Mouse (Mus musculus): ENCODE results near the gene Atad2b. TPM values are rescaled to one million over a fixed set of nuclear protein-coding genes. Genes with fewer than 3 reads are reported as not detected.
A peak's percentile ranks its signal among the peaks of the same experiment; 100 is the strongest.

Gene Atad2b
- polyA plus RNA-seq, 1 experiment from 2014 or later: 5.3 TPM

DNA sequence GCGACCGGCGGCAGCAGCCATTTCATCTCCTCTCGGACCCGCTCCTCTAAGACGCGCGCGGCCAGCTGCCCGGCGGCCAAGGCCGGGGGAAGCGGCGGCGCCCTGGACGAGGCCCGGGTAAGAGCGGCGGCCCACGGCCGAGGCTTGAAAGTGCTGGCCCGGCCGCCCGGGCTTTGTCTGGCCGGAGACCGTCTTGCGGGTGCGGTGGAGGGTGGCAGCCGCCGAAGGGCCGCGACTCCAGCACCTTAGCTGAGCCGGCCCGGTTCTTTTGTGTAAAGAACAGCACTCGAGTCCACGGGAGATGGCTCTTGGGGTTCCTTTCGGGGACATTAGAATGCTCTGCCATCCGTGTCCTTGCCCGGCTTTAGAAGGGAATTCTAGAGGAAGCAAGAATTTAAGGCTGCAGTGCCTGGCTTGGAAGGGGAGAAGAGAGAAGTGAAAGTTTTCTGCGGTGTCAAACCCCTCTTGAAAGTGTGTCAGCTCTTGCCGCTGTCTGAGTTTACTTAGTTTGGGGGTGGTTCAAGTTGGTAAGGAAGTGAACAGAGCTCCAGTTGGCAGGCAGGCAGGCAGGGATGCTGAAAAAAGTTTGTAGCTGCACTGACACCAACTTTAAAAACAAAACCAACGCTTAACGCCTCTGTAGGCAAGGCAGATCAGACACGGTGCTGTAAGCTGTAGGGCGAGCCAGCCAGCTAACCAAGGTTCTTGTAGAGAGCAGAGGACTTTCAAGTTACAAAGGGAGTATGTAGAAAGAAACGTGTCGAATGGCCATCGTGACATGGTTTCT, 845 bp downstream of the Atad2b start:
- Histone ChIP-seq H3K27ac (ENCODE audit: low read length) (peak overlapping the region; percentile 96), H3K27me3 (ENCODE audit: control insufficient read depth, insufficient read depth, low read length) (no peaks in the 10 kb centered on the region), H3K4me1 (ENCODE audit: control insufficient read depth, insufficient read depth, low read length) (peaks cover 10% of the 10 kb centered on the region), H3K4me2 (ENCODE audit: low read depth, low read length) (peak overlapping the region; percentile 81), H3K9me3 (replicated peaks; ENCODE audit: control insufficient read depth, low read length) (no peaks in the 10 kb centered on the region), H3K36me3 (ENCODE audit: control insufficient read depth, insufficient read depth) (no peaks in the 10 kb centered on the region), H3K4me3 (ENCODE audit: low read length) (peak overlapping the region; percentile 97), H3K9ac (ENCODE audit: low read length) (peak overlapping the region; percentile 99)
- WGBS: under 1% methylated on average over 48 of the region's 48 CpGs
- ATAC-seq (replicated peaks; ENCODE audit: extremely low read depth, insufficient read depth, low FRiP score): peak; percentile 59

DNA sequence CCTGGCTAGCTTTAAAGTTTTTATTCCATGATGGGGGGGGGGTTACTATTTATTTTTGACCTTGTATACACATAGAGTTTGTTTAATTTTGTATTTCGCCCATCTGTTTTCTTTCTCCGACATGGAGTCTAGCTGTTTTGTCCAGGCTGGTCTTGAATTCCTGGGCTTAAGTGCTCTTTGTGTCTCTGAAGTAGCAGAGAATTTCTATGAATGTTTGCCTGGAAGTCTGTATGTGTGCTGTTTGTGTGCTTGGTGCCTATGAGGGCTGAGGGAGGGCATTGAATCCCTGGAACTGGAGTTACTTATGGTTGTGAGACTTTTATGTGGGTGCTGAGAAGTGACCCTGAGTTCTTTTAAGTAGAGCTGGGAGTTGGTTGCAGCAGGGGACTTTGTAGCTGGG, 11.0 kb downstream of the Atad2b start:
- whole genome bisulfite sequencing: 63% methylated on average over 2 of the region's 2 CpGs
- H3K4me1 ChIP-seq (ENCODE audit: control insufficient read depth, insufficient read depth, low read length): 0 out of 2 replicates have a peak, but pooled peaks cover 2% of the 10 kb centered on the region
- no peaks in the 10 kb centered on the region for H3K27me3 ChIP-seq (ENCODE audit: control insufficient read depth, insufficient read depth, low read length)
- no peak overlapping the region for H3K27ac ChIP-seq (ENCODE audit: low read length)
- no peak for ATAC-seq (replicated peaks; ENCODE audit: extremely low read depth, insufficient read depth, low FRiP score)
- no peaks in the 10 kb centered on the region for H3K36me3 ChIP-seq (ENCODE audit: control insufficient read depth, insufficient read depth)
- H3K9me3 ChIP-seq (replicated peaks; ENCODE audit: control insufficient read depth, low read length): no peaks in the 10 kb centered on the region
- H3K4me3 ChIP-seq (ENCODE audit: low read length): no peak overlapping the region
- no peak overlapping the region for H3K9ac ChIP-seq (ENCODE audit: low read length)
- H3K4me2 ChIP-seq (ENCODE audit: low read depth, low read length): no peak overlapping the region

DNA sequence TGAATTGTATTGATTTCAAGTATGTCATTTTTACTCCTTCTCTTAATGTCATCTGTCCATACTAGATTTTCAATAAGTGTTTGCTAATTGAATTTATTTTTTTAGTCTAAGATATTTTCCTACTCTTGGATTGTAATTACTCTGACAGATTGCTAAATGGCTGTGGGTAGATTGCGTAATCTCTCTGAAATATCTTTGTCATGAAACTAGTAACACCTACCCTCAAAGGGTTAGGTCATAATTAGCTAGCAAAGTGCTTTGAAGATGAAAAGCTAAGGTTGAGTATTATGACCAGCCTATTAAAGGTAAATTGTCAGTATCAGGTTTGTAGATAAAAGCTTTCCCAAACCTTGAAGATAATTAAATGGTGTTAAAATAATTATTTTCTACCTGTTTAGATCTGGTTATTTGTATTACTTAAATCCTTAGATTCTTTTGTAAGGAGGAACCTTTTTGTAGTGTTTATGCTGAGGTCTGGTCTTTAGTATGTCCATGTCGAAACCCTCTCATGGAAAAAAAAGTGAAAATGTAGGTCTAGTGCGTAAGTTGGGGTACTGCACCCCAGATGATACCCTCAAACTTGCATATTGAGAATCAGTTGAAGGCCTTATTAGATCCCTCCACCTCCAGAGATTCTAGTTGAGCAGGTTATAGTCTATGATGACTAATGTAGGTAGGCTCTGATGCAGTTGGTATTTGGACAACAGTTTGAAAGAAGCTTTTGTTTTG, 13.8 kb downstream of the Atad2b start:
- H3K9ac ChIP-seq (ENCODE audit: low read length): no peak overlapping the region
- no peak overlapping the region for H3K4me2 ChIP-seq (ENCODE audit: low read depth, low read length)
- H3K4me3 ChIP-seq (ENCODE audit: low read length): no peak overlapping the region
- no peak overlapping the region for H3K27ac ChIP-seq (ENCODE audit: low read length)
- H3K9me3 ChIP-seq (replicated peaks; ENCODE audit: control insufficient read depth, low read length): no peaks in the 10 kb centered on the region
- 94% methylated on average over 3 of the region's 3 CpGs for WGBS
- H3K27me3 ChIP-seq (ENCODE audit: control insufficient read depth, insufficient read depth, low read length): no peaks in the 10 kb centered on the region
- no peaks in the 10 kb centered on the region for H3K36me3 ChIP-seq (ENCODE audit: control insufficient read depth, insufficient read depth)
- ATAC-seq (replicated peaks; ENCODE audit: extremely low read depth, insufficient read depth, low FRiP score): no peak
- peaks cover 4% of the 10 kb centered on the region for H3K4me1 ChIP-seq (ENCODE audit: control insufficient read depth, insufficient read depth, low read length)

DNA sequence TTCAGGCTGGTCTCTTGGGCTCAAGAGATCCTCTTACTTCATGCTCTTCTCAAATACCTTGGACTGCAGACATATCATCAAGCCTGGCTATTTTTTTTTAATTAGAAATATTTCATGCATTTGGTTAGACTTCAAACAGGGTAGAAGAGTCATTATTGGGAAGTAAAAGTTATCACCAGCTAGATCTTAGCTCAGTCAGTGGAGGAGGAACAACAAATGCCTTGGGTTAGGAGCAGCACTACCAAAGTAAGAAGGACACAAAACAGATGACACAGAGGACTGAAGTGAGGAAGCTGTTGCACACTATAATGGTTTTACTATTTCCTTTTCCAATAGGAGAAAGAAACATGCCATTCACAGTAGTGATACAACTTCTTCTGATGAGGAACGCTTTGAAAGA, 35.1 kb downstream of the Atad2b start:
- 86% methylated on average over 1 of the region's 1 CpGs for WGBS
- no peak overlapping the region for H3K4me3 ChIP-seq (ENCODE audit: low read length)
- H3K36me3 ChIP-seq (ENCODE audit: control insufficient read depth, insufficient read depth): peaks cover 35% of the 10 kb centered on the region
- no peak for ATAC-seq (replicated peaks; ENCODE audit: extremely low read depth, insufficient read depth, low FRiP score)
- H3K27ac ChIP-seq (ENCODE audit: low read length): no peak overlapping the region
- H3K9me3 ChIP-seq (replicated peaks; ENCODE audit: control insufficient read depth, low read length): no peaks in the 10 kb centered on the region
- H3K4me2 ChIP-seq (ENCODE audit: low read depth, low read length): no peak overlapping the region
- H3K27me3 ChIP-seq (ENCODE audit: control insufficient read depth, insufficient read depth, low read length): no peaks in the 10 kb centered on the region
- no peak overlapping the region for H3K9ac ChIP-seq (ENCODE audit: low read length)
- H3K4me1 ChIP-seq (ENCODE audit: control insufficient read depth, insufficient read depth, low read length): no peaks in the 10 kb centered on the region

DNA sequence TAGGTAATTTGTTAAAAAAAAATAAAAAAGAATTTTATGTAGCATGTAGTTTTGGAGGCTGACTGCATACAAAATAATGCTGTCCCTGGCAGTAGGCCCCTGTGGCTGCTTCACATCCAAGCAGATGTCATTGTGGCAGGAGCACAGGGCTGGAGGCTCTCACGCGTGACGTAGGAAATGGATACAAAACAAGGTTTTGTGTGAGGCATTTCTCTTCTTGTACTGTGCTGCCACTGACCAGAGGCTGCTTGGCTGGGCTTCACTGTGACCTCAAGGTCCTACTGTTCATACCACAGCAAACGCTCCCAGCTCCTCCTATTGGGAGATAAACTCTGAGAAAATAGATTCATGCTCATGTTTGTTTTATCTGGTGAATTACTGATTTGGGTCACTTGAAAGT, 36.0 kb downstream of the Atad2b start:
- Histone ChIP-seq H3K9ac (ENCODE audit: low read length) (no peak overlapping the region), H3K4me3 (ENCODE audit: low read length) (no peak overlapping the region), H3K36me3 (ENCODE audit: control insufficient read depth, insufficient read depth) (peaks cover 40% of the 10 kb centered on the region), H3K27ac (ENCODE audit: low read length) (no peak overlapping the region), H3K9me3 (replicated peaks; ENCODE audit: control insufficient read depth, low read length) (no peaks in the 10 kb centered on the region), H3K4me1 (ENCODE audit: control insufficient read depth, insufficient read depth, low read length) (no peaks in the 10 kb centered on the region), H3K4me2 (ENCODE audit: low read depth, low read length) (no peak overlapping the region), H3K27me3 (ENCODE audit: control insufficient read depth, insufficient read depth, low read length) (no peaks in the 10 kb centered on the region)
- WGBS: 73% methylated on average over 4 of the region's 4 CpGs
- no peak for ATAC-seq (replicated peaks; ENCODE audit: extremely low read depth, insufficient read depth, low FRiP score)

DNA sequence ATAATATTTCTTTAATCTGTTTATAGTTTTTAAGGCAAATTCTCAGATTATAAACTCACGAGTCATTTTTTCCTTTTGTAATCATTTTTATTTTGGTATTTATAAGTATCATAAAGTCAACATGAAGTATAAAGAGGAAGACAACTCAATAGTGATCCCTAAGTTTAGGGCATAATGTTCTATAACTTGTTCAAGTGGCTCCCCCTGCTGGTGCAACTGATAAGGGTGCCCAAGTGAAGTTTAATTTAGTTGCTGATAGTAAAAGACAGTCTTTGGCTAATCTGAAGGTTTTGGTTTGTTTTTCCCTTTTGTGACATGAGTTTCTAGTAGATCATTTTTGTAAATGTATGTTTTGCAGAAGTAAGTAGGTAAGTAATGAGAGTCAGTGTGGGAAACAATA, 55.8 kb downstream of the Atad2b start:
- Histone ChIP-seq H3K4me3 (ENCODE audit: low read length) (no peak overlapping the region), H3K27ac (ENCODE audit: low read length) (no peak overlapping the region), H3K9me3 (replicated peaks; ENCODE audit: control insufficient read depth, low read length) (no peaks in the 10 kb centered on the region), H3K36me3 (ENCODE audit: control insufficient read depth, insufficient read depth) (peaks cover 20% of the 10 kb centered on the region), H3K9ac (ENCODE audit: low read length) (no peak overlapping the region), H3K4me1 (ENCODE audit: control insufficient read depth, insufficient read depth, low read length) (no peaks in the 10 kb centered on the region), H3K4me2 (ENCODE audit: low read depth, low read length) (no peak overlapping the region), H3K27me3 (ENCODE audit: control insufficient read depth, insufficient read depth, low read length) (no peaks in the 10 kb centered on the region)
- no peak for ATAC-seq (replicated peaks; ENCODE audit: extremely low read depth, insufficient read depth, low FRiP score)
- 37% methylated on average over 1 of the region's 1 CpGs for WGBS

DNA sequence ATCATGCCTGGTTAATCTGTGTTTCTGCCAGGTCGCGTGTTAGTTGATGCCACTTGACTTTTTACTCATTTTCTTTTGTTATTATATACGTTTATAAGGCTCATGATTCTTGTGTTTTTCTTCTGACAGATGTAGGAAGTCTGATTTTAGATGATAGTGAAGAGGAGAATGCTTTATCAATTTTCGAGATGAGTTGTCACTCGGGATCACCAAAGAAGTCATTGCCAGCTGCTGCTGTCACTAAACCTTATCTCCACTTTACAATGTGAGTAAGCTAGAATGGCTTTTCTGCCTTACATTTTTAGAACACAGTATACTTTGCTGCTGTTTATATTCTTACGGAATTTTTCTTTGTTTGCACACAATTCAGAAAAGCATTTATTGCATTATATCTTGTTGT, 61.2 kb downstream of the Atad2b start:
- peaks cover 23% of the 10 kb centered on the region; the same call in 1 of the 2 replicates for H3K36me3 ChIP-seq (ENCODE audit: control insufficient read depth, insufficient read depth)

DNA sequence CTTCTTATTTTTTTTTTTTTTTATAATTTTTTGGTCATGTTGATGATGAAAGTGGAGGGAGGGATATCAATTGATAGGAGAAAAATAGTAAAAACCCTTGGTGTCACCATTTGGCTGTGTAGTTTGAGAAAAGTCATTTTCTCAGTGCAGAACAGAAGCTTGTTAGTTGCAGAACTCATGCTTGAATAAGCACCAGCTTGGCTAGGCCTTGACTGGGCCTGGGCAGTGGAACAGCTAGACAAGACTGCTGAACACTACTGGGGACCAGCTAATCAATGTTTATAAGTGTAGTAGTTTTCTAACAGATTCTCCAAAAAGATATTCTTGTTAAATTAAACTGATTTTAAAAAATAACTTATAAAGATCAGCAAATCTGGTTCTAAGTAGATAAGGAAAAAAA, 79.8 kb downstream of the Atad2b start:
- Histone ChIP-seq H3K27me3 (ENCODE audit: control insufficient read depth, insufficient read depth, low read length) (no peaks in the 10 kb centered on the region), H3K4me3 (ENCODE audit: low read length) (no peak overlapping the region), H3K9ac (ENCODE audit: low read length) (no peak overlapping the region), H3K27ac (ENCODE audit: low read length) (no peak overlapping the region), H3K4me1 (ENCODE audit: control insufficient read depth, insufficient read depth, low read length) (no peaks in the 10 kb centered on the region), H3K4me2 (ENCODE audit: low read depth, low read length) (no peak overlapping the region), H3K9me3 (replicated peaks; ENCODE audit: control insufficient read depth, low read length) (no peaks in the 10 kb centered on the region), H3K36me3 (ENCODE audit: control insufficient read depth, insufficient read depth) (0 out of 2 replicates have a peak, but pooled peaks cover under 1% of the 10 kb centered on the region)
- no peak for ATAC-seq (replicated peaks; ENCODE audit: extremely low read depth, insufficient read depth, low FRiP score)

More for the DNA sequence above, 61.2 kb downstream of the Atad2b start:
- Histone ChIP-seq H3K27ac (ENCODE audit: low read length) (no peak overlapping the region), H3K4me2 (ENCODE audit: low read depth, low read length) (no peak overlapping the region), H3K9ac (ENCODE audit: low read length) (no peak overlapping the region), H3K9me3 (replicated peaks; ENCODE audit: control insufficient read depth, low read length) (no peaks in the 10 kb centered on the region), H3K4me1 (ENCODE audit: control insufficient read depth, insufficient read depth, low read length) (no peaks in the 10 kb centered on the region), H3K4me3 (ENCODE audit: low read length) (no peak overlapping the region), H3K27me3 (ENCODE audit: control insufficient read depth, insufficient read depth, low read length) (no peaks in the 10 kb centered on the region)
- no peak for ATAC-seq (replicated peaks; ENCODE audit: extremely low read depth, insufficient read depth, low FRiP score)
- WGBS: 78% methylated on average over 6 of the region's 6 CpGs

DNA sequence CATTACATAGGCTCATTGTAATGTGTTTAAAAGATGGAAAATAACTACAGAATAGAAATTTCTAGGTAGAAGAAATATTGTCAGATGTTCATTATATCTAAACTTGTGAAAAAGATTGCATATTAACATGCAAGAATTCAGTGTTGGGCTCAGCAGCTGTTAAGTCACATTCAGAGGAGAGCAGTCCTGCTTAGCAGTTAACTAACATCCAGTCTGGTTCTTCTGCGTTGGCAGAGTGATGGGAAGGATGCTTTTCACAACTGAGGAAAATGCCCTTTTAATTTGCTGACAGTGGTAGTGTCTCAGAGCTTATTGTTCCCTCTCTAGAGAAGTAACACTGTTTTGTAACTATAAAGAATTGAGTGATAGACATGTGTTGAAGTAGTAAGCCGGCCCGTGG, 88.2 kb downstream of the Atad2b start:
- H3K36me3 ChIP-seq (ENCODE audit: control insufficient read depth, insufficient read depth): peaks cover 3% of the 10 kb centered on the region; the same call in 1 of the 2 replicates
- no peak overlapping the region for H3K27ac ChIP-seq (ENCODE audit: low read length)
- H3K4me2 ChIP-seq (ENCODE audit: low read depth, low read length): no peak overlapping the region
- H3K4me1 ChIP-seq (ENCODE audit: control insufficient read depth, insufficient read depth, low read length): no peaks in the 10 kb centered on the region
- H3K27me3 ChIP-seq (ENCODE audit: control insufficient read depth, insufficient read depth, low read length): no peaks in the 10 kb centered on the region
- WGBS: 83% methylated on average over 3 of the region's 3 CpGs
- H3K9ac ChIP-seq (ENCODE audit: low read length): no peak overlapping the region
- no peaks in the 10 kb centered on the region for H3K9me3 ChIP-seq (replicated peaks; ENCODE audit: control insufficient read depth, low read length)
- ATAC-seq (replicated peaks; ENCODE audit: extremely low read depth, insufficient read depth, low FRiP score): no peak
- no peak overlapping the region for H3K4me3 ChIP-seq (ENCODE audit: low read length)

All from heart, embryonic 16.5 days (tissue).